Mouse (Mus musculus): ENCODE measurements at regions not wholly inside any gene's neighbourhood (a gene's known extent, or its start where the extent isn't known, plus 50 kb on each side); places are given as distances from the start of the nearest gene placed in this dataset.

- TF ChIP-seq POLR2A (IDR thresholded peaks at IDR 0.05; ENCODE audit: extremely low read depth, insufficient read depth, low read length) = no peak
- no peak for TF ChIP-seq CTCF (IDR thresholded peaks at IDR 0.05; ENCODE audit: extremely low read depth, insufficient read depth, low read length)
- Histone ChIP-seq H3K4me1 (ENCODE audit: control insufficient read depth, insufficient read depth, low read length) (no peaks in the 10 kb centered on the region), H3K4me3 (ENCODE audit: insufficient read depth, low read length) (no peak overlapping the region)
Measured at GRCm38 (mm10) chr17:16101548-16101947, 270.7 kb upstream of the Rgmb start.

GRCm38 (mm10) chr17:16092952-16093351 lies 262.1 kb upstream of the Rgmb start:
- TF ChIP-seq CTCF (IDR thresholded peaks at IDR 0.05; ENCODE audit: extremely low read depth, insufficient read depth, low read length) (no peak), POLR2A (IDR thresholded peaks at IDR 0.05; ENCODE audit: extremely low read depth, insufficient read depth, low read length) (no peak)
- H3K4me1 ChIP-seq (ENCODE audit: control insufficient read depth, insufficient read depth, low read length) = no peaks in the 10 kb centered on the region
- no peak overlapping the region for H3K4me3 ChIP-seq (ENCODE audit: insufficient read depth, low read length)
- H3K27ac ChIP-seq (ENCODE audit: insufficient read depth, low read length) = no peak overlapping the region

More at GRCm38 (mm10) chr17:16101548-16101947, 270.7 kb upstream of the Rgmb start:
- H3K27ac ChIP-seq (ENCODE audit: insufficient read depth, low read length) = no peak overlapping the region

GRCm38 (mm10) chr17:16089619-16090280 lies 258.9 kb upstream of the Rgmb start:
- Histone ChIP-seq H3K4me3 (ENCODE audit: insufficient read depth, low read length) (no peak overlapping the region), H3K27ac (ENCODE audit: insufficient read depth, low read length) (no peak overlapping the region), H3K4me1 (ENCODE audit: control insufficient read depth, insufficient read depth, low read length) (no peaks in the 10 kb centered on the region)
- TF ChIP-seq CTCF (IDR thresholded peaks at IDR 0.05; ENCODE audit: extremely low read depth, insufficient read depth, low read length) (no peak), POLR2A (IDR thresholded peaks at IDR 0.05; ENCODE audit: extremely low read depth, insufficient read depth, low read length) (no peak)

- H3K4me1 ChIP-seq (ENCODE audit: control insufficient read depth, insufficient read depth, low read length) = no peaks in the 10 kb centered on the region
- H3K27ac ChIP-seq (ENCODE audit: insufficient read depth, low read length) = no peak overlapping the region
- H3K4me3 ChIP-seq (ENCODE audit: insufficient read depth, low read length) = no peak overlapping the region
- TF ChIP-seq POLR2A (IDR thresholded peaks at IDR 0.05; ENCODE audit: extremely low read depth, insufficient read depth, low read length) (no peak), CTCF (IDR thresholded peaks at IDR 0.05; ENCODE audit: extremely low read depth, insufficient read depth, low read length) (no peak)
Measured at GRCm38 (mm10) chr17:16088879-16089618, 258.2 kb upstream of the Rgmb start.

- TF ChIP-seq CTCF (IDR thresholded peaks at IDR 0.05; ENCODE audit: extremely low read depth, insufficient read depth, low read length) (no peak), POLR2A (IDR thresholded peaks at IDR 0.05; ENCODE audit: extremely low read depth, insufficient read depth, low read length) (no peak)
- no peaks in the 10 kb centered on the region for H3K4me1 ChIP-seq (ENCODE audit: control insufficient read depth, insufficient read depth, low read length)
- H3K4me3 ChIP-seq (ENCODE audit: insufficient read depth, low read length) = no peak overlapping the region
- H3K27ac ChIP-seq (ENCODE audit: insufficient read depth, low read length) = no peak overlapping the region
Measured at GRCm38 (mm10) chr17:16087046-16087445, 256.2 kb upstream of the Rgmb start.

GRCm38 (mm10) chr17:16082842-16083241 lies 252.0 kb upstream of the Rgmb start:
- H3K4me3 ChIP-seq (ENCODE audit: insufficient read depth, low read length) = no peak overlapping the region
- no peaks in the 10 kb centered on the region for H3K4me1 ChIP-seq (ENCODE audit: control insufficient read depth, insufficient read depth, low read length)
- TF ChIP-seq POLR2A (IDR thresholded peaks at IDR 0.05; ENCODE audit: extremely low read depth, insufficient read depth, low read length) = no peak
- no peak overlapping the region for H3K27ac ChIP-seq (ENCODE audit: insufficient read depth, low read length)

- no peaks in the 10 kb centered on the region for H3K4me1 ChIP-seq (ENCODE audit: control insufficient read depth, insufficient read depth, low read length)
- H3K4me3 ChIP-seq (ENCODE audit: insufficient read depth, low read length) = no peak overlapping the region
- TF ChIP-seq CTCF (IDR thresholded peaks at IDR 0.05; ENCODE audit: extremely low read depth, insufficient read depth, low read length) (no peak), POLR2A (IDR thresholded peaks at IDR 0.05; ENCODE audit: extremely low read depth, insufficient read depth, low read length) (no peak)
- H3K27ac ChIP-seq (ENCODE audit: insufficient read depth, low read length) = no peak overlapping the region
Measured at GRCm38 (mm10) chr17:16078549-16078948, 247.7 kb upstream of the Rgmb start.

GRCm38 (mm10) chr17:16069334-16069733 lies 238.5 kb upstream of the Rgmb start:
- H3K4me3 ChIP-seq (ENCODE audit: insufficient read depth, low read length) = no peak overlapping the region
- no peaks in the 10 kb centered on the region for H3K4me1 ChIP-seq (ENCODE audit: control insufficient read depth, insufficient read depth, low read length)
- TF ChIP-seq CTCF (IDR thresholded peaks at IDR 0.05; ENCODE audit: extremely low read depth, insufficient read depth, low read length) (no peak), POLR2A (IDR thresholded peaks at IDR 0.05; ENCODE audit: extremely low read depth, insufficient read depth, low read length) (no peak)
- no peak overlapping the region for H3K27ac ChIP-seq (ENCODE audit: insufficient read depth, low read length)

GRCm38 (mm10) chr17:16067858-16068257 lies 237.0 kb upstream of the Rgmb start:
- Histone ChIP-seq H3K4me3 (ENCODE audit: insufficient read depth, low read length) (no peak overlapping the region), H3K4me1 (ENCODE audit: control insufficient read depth, insufficient read depth, low read length) (no peaks in the 10 kb centered on the region)
- TF ChIP-seq CTCF (IDR thresholded peaks at IDR 0.05; ENCODE audit: extremely low read depth, insufficient read depth, low read length) (no peak), POLR2A (IDR thresholded peaks at IDR 0.05; ENCODE audit: extremely low read depth, insufficient read depth, low read length) (no peak)

GRCm38 (mm10) chr17:16054481-16054880 lies 223.6 kb upstream of the Rgmb start:
- TF ChIP-seq CTCF (IDR thresholded peaks at IDR 0.05; ENCODE audit: extremely low read depth, insufficient read depth, low read length) (no peak), POLR2A (IDR thresholded peaks at IDR 0.05; ENCODE audit: extremely low read depth, insufficient read depth, low read length) (no peak)
- H3K27ac ChIP-seq (ENCODE audit: insufficient read depth, low read length) = no peak overlapping the region
- H3K4me3 ChIP-seq (ENCODE audit: insufficient read depth, low read length) = no peak overlapping the region

More at GRCm38 (mm10) chr17:16067858-16068257, 237.0 kb upstream of the Rgmb start:
- no peak overlapping the region for H3K27ac ChIP-seq (ENCODE audit: insufficient read depth, low read length)

More at GRCm38 (mm10) chr17:16054481-16054880, 223.6 kb upstream of the Rgmb start:
- H3K4me1 ChIP-seq (ENCODE audit: control insufficient read depth, insufficient read depth, low read length) = no peaks in the 10 kb centered on the region
